Mouse (Mus musculus): Measurements from ENCODE around the gene Mcf2l. TPM values are rescaled to one million over a fixed set of nuclear protein-coding genes. Genes with fewer than 3 reads are reported as not detected.

The Mcf2l gene
- total RNA-seq, 2 experiments from 2014 or later: 26.0 to 29.3 TPM

GRCm38 (mm10) chr8:12871461-12871860 lies 2.1 kb upstream of the Mcf2l start:
- DNase-seq: no peak
- intact Hi-C loops (cut with DNase I): no loop called here

DNA sequence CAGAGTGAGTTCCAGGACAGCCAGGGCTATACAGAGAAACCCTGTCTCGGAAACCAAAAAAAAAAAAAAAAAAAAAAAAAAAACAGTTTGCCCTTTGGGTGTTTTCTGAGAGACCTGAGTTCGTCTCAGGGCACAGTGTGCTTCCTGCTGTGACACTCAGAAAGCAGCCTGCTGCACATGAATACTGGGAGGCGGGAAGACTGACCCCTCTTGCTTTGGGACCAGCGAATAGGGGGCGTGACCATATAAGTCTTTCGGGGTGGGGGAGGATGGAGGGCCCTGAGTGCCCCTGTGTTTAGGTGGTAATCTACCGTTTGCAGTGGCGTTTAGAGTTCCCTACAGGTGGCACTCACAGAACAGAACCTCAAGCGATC lies 636 bp upstream of the Mcf2l start:
- intact Hi-C loops (cut with DNase I): no loop called here
- no peak for DNase-seq

GRCm38 (mm10) chr8:12874194-12874791 lies 687 bp downstream of the Mcf2l start:
- no peak for DNase-seq
- intact Hi-C loops (cut with DNase I): no loop called here

- DNase-seq: no peak
- intact Hi-C loops (cut with DNase I): no loop called here
Observed at GRCm38 (mm10) chr8:12874971-12875370, 1.4 kb downstream of the Mcf2l start.

DNA sequence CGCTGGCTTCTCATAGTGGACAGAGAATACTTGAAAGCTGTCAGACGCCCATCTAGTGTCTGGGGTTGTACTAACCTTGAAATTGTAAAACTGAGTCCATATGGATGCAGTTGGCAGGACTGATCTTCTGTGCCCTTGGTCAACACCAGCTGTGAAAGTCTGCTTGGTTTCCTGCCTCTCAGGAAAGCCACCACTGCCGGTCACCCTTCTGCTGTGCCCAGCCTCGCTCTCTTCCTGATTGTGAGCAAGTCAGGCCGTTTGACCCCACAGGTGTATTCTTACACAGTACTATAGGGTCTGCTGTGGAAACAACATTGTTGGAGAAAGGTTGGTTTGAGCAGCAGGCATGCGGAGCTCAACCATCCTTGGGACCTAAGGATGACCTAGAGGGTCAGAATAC lies 3.5 kb downstream of the Mcf2l start:
- intact Hi-C loops (cut with DNase I): no loop called here
- no peak for DNase-seq

DNA sequence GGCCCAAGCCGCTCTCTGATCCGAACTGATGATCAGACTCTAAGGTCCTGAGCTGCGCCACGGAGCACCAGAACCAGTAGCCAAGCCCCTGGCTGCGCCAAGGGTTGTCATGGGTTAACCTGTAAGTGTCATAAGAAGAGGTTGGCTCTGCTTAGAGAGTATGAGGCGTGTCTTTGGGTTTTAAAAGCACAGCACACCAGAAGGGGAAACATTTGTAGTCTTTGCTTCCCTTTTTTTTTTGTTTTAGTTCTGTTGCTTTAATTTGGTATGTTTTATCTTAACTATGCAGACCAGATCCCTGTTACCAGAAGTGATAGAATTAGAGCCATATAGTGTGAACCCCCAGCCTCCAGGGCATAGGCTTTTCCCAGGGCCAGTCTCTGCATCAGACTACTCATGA lies 6.6 kb downstream of the Mcf2l start:
- intact Hi-C loops (cut with DNase I): no loop called here
- no peak for DNase-seq

DNA sequence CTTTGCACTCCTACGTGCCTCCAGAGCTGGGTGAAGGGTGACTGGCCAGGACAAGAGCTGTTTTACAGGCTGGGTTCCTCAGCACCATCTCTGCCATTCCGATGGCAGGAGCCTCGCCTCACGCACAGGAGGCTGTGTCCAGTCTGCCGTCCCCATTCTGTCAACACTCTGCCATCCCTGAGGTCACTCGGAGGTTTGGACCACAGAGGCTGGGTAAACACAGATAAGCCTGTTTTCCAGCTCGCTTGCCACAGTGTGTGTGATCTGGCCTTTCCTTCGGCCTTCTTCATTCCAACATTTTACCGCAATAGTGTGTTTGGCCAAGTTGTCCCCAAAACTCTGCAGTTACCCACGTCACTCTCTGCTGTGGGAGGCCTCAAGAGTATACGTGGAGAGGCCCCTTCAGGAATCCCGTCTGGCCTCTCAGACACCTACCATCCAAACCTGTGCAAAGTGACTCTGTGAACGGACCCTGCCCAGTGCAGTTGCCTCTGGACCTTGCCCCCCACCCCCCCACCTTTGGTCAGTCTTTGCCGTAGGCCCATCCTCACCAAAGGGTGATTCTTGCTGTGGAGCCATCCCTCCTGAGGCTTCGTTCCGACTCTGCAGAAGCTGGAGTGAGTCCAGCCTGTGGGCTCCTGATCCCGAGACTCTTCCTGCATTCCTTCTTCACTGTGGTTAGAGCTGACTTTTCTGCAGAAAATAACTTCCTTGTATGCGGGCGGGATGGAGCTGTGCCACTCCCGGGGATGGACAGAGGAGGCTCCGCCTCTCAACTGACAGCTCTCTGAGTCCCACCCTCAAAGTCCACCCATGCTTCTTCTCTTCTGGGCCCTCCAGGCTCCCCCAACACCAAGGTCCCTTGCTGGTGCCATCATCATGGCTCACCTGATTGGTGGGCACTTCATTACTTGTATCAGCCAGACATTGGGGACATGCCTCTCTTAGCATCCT lies 9.7 kb downstream of the Mcf2l start:
- intact Hi-C loops (cut with DNase I): no loop called here
- DNase-seq: no peak

DNA sequence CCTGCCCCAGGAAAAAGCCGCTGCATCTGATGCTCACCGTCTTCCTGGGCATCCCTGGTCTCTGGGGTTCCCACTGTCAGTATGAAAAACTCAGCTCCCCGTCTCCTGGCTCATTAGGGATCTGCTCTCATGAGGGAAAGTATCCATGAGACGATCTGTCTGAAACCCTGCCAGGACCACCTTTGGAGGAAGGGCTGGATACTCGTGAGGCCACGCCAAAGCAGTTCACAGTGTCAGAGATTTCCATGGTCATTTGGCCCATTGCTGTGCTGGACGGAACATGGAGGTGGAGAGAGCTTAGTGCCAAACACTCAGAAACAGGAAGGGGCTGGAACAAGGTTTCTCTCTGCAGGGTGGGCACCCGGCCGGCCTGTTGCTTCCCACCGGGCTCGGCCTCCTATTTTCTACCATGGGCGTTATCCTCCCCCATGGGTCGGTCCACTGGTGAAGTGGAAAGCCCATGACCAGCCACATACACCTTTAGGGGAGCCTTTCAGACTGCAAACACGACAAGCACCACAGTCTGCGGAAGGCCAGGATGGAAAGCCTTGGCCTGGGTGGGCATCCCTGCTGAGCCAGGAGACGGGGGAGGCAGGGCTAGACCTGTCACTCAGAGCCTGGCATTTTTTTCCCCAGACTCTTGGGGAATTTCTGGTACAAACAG lies 14.3 kb downstream of the Mcf2l start:
- no peak for DNase-seq
- intact Hi-C loops (cut with DNase I): no loop called here

- intact Hi-C loops (cut with DNase I): no loop called here
- DNase-seq: no peak
Observed at GRCm38 (mm10) chr8:12889046-12889598, 15.5 kb downstream of the Mcf2l start.

DNA sequence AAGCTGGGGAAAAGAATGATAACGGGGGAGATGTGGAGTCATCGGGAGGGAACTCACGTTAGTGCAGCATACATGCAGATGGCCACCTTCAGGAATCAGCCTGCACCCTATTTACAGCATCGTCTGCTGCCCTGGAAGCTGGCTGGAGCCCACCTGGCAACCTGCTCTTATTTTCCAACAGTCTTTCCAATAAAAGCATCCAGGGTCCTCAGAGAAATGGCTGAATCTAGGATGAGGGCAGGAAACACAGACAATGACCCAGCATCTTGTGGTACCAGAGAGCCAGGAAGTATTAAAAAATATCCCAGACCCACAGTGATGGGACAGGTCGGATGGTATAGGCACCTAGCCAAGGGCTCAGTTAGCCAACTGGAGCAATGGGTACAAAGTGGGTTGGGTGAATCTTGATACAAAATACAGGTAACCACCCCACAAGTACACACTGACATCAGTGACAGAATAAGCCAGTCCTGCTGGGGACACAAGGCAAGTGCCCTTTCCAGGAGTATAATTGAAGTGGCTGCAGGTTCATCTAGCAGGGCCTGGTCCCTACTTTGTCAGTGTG lies 19.4 kb downstream of the Mcf2l start:
- intact Hi-C loops (cut with DNase I): loop anchor here (10.0 kb wide), 1 partner anchor 402 kb away; no protein-coding TSS in a partner anchor
- DNase-seq: no peak

DNA sequence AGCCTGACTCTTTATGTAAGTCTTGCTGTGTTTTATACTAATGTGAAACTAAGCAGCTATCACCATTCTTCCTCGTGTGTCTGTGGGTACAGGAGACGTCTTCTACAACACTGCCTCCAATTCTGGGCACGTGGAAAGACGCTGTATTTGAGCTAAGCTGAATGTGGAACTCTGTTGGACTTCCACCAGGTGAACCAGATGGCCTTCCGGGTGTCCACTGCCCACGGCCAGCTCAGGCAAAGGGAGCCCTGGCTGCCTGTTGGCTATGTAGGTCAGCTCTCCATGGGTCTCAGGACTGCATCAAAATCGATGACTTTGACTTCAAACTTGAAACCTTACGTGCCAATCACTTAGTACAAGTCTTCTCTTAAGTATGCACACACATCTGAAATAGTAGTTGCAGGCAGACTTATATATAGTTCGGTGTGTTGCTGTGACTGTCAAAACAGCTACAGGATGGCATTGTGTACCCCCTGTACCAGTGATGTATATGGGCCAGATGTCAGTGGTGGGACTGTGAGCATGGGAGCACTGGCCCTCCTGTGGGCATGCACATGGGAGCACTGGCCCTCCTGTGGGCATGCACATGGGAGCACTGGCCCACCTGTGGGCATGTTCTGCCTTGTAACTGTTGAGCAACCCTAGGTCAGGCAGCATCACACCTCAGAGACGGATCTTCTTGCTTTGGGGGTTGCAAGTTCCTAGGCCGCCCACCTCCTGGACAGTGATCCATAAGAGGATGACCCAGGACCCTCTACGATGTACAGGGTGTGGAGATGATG lies 20.4 kb downstream of the Mcf2l start:
- no peak for DNase-seq
- intact Hi-C loops (cut with DNase I): loop anchor here (10.0 kb wide), 1 partner anchor 401 kb away; no protein-coding TSS in a partner anchor

- intact Hi-C loops (cut with DNase I): loop anchor here (10.0 kb wide), 1 partner anchor 400 kb away; no protein-coding TSS in a partner anchor
Observed at GRCm38 (mm10) chr8:12894783-12895534, 21.4 kb downstream of the Mcf2l start.

GRCm38 (mm10) chr8:12895535-12896150 lies 22.0 kb downstream of the Mcf2l start:
- no peak for DNase-seq
- intact Hi-C loops (cut with DNase I): loop anchor here (2.0 to 10.0 kb wide), 2 partner anchors 31 to 399 kb away; no protein-coding TSS in a partner anchor

More at GRCm38 (mm10) chr8:12894783-12895534, 21.4 kb downstream of the Mcf2l start:
- DNase-seq: no peak

GRCm38 (mm10) chr8:12896494-12897373 lies 23.1 kb downstream of the Mcf2l start:
- intact Hi-C loops (cut with DNase I): loop anchor here (2.0 to 10.0 kb wide), 2 partner anchors 30 to 398 kb away; no protein-coding TSS in a partner anchor
- DNase-seq: no peak

DNA sequence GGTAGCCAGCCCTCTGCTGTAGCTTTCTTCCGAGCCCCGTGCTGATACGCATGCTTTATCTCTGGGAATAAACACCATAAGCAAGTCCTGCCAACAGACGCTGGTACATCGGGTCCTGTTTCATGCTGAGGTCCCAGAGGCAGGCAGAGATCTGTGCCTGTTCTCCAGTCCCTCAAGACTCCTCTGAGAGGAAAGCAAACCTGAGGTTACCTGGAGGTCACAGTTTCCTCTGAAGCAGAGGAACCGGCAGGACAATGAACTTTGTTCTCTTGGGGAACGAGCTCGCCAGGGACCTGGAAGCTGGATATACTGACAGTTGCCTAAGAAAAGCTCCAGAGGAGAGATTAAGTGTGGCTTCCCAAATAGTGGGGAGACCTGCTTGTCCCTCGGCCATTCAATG lies 24.2 kb downstream of the Mcf2l start:
- intact Hi-C loops (cut with DNase I): loop anchor here (2.0 to 10.0 kb wide), 2 partner anchors 29 to 397 kb away; no protein-coding TSS in a partner anchor
- DNase-seq: no peak

- DNase-seq: no peak
- intact Hi-C loops (cut with DNase I): no loop called here
Observed at GRCm38 (mm10) chr8:12903790-12904415, 30.3 kb downstream of the Mcf2l start.

- intact Hi-C loops (cut with DNase I): no loop called here
- no peak for DNase-seq
Observed at GRCm38 (mm10) chr8:12905122-12905521, 31.5 kb downstream of the Mcf2l start.

All from gastrocnemius, postnatal 36 days (tissue).